Mouse (Mus musculus) spleen, postnatal 0 days (tissue): ENCODE results near the gene Gbe1. TPM values are rescaled to one million over a fixed set of nuclear protein-coding genes. Genes with fewer than 3 reads are reported as not detected.

Experiments used
- polyA plus RNA-seq: library from polyadenylated mRNA; unstranded; fragments of >200 nt; fragmentation: Nextera tagmentation; extraction: Ambion mirVana; gene quantifications from 2 replicates; pipeline ENCODE4 v1.2.1, GENCODE M21; 2015

Gene Gbe1
- polyA plus RNA-seq, result 10.7 and 12.4 TPM in 2 replicates

DNA sequence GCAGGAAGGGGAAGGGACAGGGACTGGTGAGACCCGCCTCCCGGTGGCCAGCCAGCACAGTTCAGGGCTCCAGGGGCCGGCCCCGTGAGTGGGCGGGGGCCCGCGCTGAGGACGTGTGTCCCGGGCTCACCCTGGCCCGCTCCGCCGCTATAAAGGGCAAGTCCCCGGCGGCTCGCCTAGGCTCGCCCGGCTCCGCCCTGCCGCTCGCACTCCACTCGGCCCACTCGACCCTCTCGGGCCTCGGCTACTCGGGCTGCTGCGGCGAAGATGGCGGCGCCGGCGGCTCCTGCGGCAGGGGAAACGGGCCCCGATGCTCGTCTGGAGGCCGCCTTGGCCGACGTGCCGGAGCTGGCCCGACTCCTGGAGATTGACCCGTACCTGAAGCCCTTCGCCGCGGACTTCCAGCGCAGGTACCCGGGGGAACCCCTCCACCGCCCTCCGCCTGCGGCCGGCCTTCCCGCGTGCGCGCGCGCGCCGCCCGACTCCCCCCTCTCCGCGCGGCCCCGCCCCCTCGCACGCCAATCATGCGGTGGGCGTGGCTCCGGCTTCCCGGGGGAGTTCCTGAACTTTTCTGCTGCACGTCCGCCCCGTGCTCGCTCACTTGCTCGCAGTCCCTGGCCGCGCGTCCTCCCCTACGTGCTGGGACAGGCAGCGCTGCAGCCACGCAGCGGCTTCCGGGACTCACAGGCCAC lies at the start of gene Gbe1:
Gbe1 (plus strand) TSS at position 64 of the 692 bp plus-strand sequence.

